Mouse (Mus musculus): ENCODE results near the gene Gm5426.
"Not testable (repeated sequence)": the region's sequence is repeated elsewhere in the genome, so short reads cannot be mapped to it uniquely, and the experiment has no call there.

Gm5426 gene

GRCm38 (mm10) chr10:96136451-96136850 lies at the start of gene Gm5426:
Gene Gm5426, plus strand, starts transcription at chr10:96136603.
- not testable (repeated sequence) for DNase-seq

GRCm38 (mm10) chr10:96089744-96090143 lies 46.7 kb upstream of the Gm5426 start:
- DNase-seq, result no peak

GRCm38 (mm10) chr10:96090388-96090787 lies 46.0 kb upstream of the Gm5426 start:
- peak; percentile 77 for DNase-seq

GRCm38 (mm10) chr10:96093890-96094531 lies 42.4 kb upstream of the Gm5426 start:
- no peak for DNase-seq

GRCm38 (mm10) chr10:96094559-96094958 lies 41.8 kb upstream of the Gm5426 start:
- no peak for DNase-seq

- no peak for DNase-seq
Observed at GRCm38 (mm10) chr10:96096730-96097129, 39.7 kb upstream of the Gm5426 start.

- no peak for DNase-seq
Observed at GRCm38 (mm10) chr10:96101035-96101434, 35.4 kb upstream of the Gm5426 start.

- DNase-seq, result no peak
Observed at GRCm38 (mm10) chr10:96104158-96104557, 32.2 kb upstream of the Gm5426 start.

- DNase-seq, result no peak
Observed at GRCm38 (mm10) chr10:96104624-96105023, 31.8 kb upstream of the Gm5426 start.

GRCm38 (mm10) chr10:96105124-96105523 lies 31.3 kb upstream of the Gm5426 start:
- no peak for DNase-seq

GRCm38 (mm10) chr10:96106972-96107720 lies 29.3 kb upstream of the Gm5426 start:
- no peak for DNase-seq

- no peak for DNase-seq
Observed at GRCm38 (mm10) chr10:96107825-96108224, 28.6 kb upstream of the Gm5426 start.

- no peak for DNase-seq
Observed at GRCm38 (mm10) chr10:96115325-96115724, 21.1 kb upstream of the Gm5426 start.

- no peak for DNase-seq
Observed at GRCm38 (mm10) chr10:96120821-96121220, 15.6 kb upstream of the Gm5426 start.

GRCm38 (mm10) chr10:96121249-96122010 lies 15.0 kb upstream of the Gm5426 start:
- DNase-seq, result no peak

GRCm38 (mm10) chr10:96123885-96124284 lies 12.5 kb upstream of the Gm5426 start:
- DNase-seq, result no peak

- DNase-seq, result no peak
Observed at GRCm38 (mm10) chr10:96124290-96124689, 12.1 kb upstream of the Gm5426 start.

- no peak for DNase-seq
Observed at GRCm38 (mm10) chr10:96125771-96126454, 10.5 kb upstream of the Gm5426 start.

- DNase-seq, result no peak
Observed at GRCm38 (mm10) chr10:96129213-96129612, 7.2 kb upstream of the Gm5426 start.

GRCm38 (mm10) chr10:96130406-96130805 lies 6.0 kb upstream of the Gm5426 start:
- DNase-seq, result no peak

- DNase-seq, result no peak
Observed at GRCm38 (mm10) chr10:96131112-96131511, 5.3 kb upstream of the Gm5426 start.

- DNase-seq, result peak; percentile 37
Observed at GRCm38 (mm10) chr10:96132161-96132560, 4.2 kb upstream of the Gm5426 start.

GRCm38 (mm10) chr10:96138585-96138984 lies 2.2 kb downstream of the Gm5426 start:
- no peak for DNase-seq

Data from cerebellum, adult 11-12 months (tissue).